Mouse (Mus musculus) thymus, adult 2 months (tissue): Measurements from ENCODE around the gene Onecut1.

Experiments used
- CTCF ChIP-seq: fragments of 200-500 bp; IDR thresholded peaks from 2 replicates; pipeline ENCODE4 v1.5.1; 2012; ENCODE audit warnings: mild to moderate bottlenecking, control low read depth, low read length, moderate library complexity, borderline replicate concordance; ENCODE audit not compliant: control insufficient read depth, poor library complexity, insufficient read depth; ENCODE audit errors: extremely low read depth
- POLR2A ChIP-seq: fragments of 200-500 bp; IDR thresholded peaks from 2 replicates; pipeline ENCODE4 v1.6.1; 2012; ENCODE audit warnings: mild to moderate bottlenecking, low read length, control low read depth, moderate library complexity; ENCODE audit not compliant: control insufficient read depth, poor library complexity, insufficient read depth; ENCODE audit errors: extremely low read depth

GRCm38 (mm10) chr9:74906951-74907350, 45.2 kb downstream of the Onecut1 start:
- TF ChIP-seq CTCF (no peak), POLR2A (no peak)
